Mouse (Mus musculus) cortical plate, adult 2 months (tissue): ENCODE measurements around the gene Plppr5. TPM values are rescaled to one million over a fixed set of nuclear protein-coding genes. Genes with fewer than 3 reads are reported as not detected.

Experiments used
- H3K27ac ChIP-seq: fragments of 200-500 bp; 2 replicates; pipeline ENCODE4 v1.5.1; 2012; ENCODE audit warnings: low read length, control low read depth, inconsistent platforms; ENCODE audit not compliant: insufficient read depth
- H3K4me1 ChIP-seq: fragments of 200-500 bp; 2 replicates; pipeline ENCODE4 v1.6.1; 2011; ENCODE audit warnings: low read length; ENCODE audit not compliant: control insufficient read depth, insufficient read depth
- H3K4me3 ChIP-seq: fragments of 200-500 bp; 2 replicates; pipeline ENCODE4 v1.5.1; 2011; ENCODE audit warnings: mild to moderate bottlenecking, low read length, control low read depth; ENCODE audit not compliant: insufficient read depth
- CTCF ChIP-seq: fragments of 200-500 bp; IDR thresholded peaks from 2 replicates; pipeline ENCODE4 v1.5.1; 2011; ENCODE audit warnings: mild to moderate bottlenecking, control low read depth, low read length; ENCODE audit not compliant: insufficient read depth; ENCODE audit errors: extremely low read depth
- POLR2A ChIP-seq: fragments of 200-500 bp; IDR thresholded peaks from 2 replicates; pipeline ENCODE4 v1.6.1; 2011; ENCODE audit warnings: mild to moderate bottlenecking, low read length, control low read depth; ENCODE audit not compliant: insufficient read depth; ENCODE audit errors: extremely low read depth
- polyA plus RNA-seq: library from polyadenylated mRNA; depleted of rRNA; stranded (reverse); fragments of >200 nt; gene quantifications from 2 replicates; pipeline ENCODE4 v1.2.3, GENCODE M21; 2012; rRNA removed

Gene Plppr5
- polyA plus RNA-seq, result 12.3 TPM in 2 replicates

- H3K27ac ChIP-seq, result peak within 1 kb of the TSS; percentile 99
- H3K4me3 ChIP-seq, result peak within 1 kb of the TSS; percentile 97
- TF ChIP-seq CTCF (no peak), POLR2A (peak; percentile 50; the same call in 1 of the 2 replicates)
- H3K4me1 ChIP-seq, result peaks cover 4% of the 10 kb centered on the region; the same call in 1 of the 2 replicates
These were observed at the start of gene Plppr5 for GRCm38 (mm10) chr3:117574529-117575252. Gene Plppr5, plus strand, starts transcription at chr3:117574836.

GRCm38 (mm10) chr3:117549899-117550298, 24.7 kb upstream of the Plppr5 start:
- Histone ChIP-seq H3K4me3 (no peak overlapping the region), H3K4me1 (no peaks in the 10 kb centered on the region), H3K27ac (no peak overlapping the region)
- no peak for TF ChIP-seq POLR2A
- TF ChIP-seq CTCF, result no peak

- Histone ChIP-seq H3K27ac (no peak overlapping the region), H3K4me1 (no peaks in the 10 kb centered on the region), H3K4me3 (no peak overlapping the region)
- no peak for TF ChIP-seq POLR2A
- no peak for TF ChIP-seq CTCF
These were observed 24.1 kb upstream of the Plppr5 start for GRCm38 (mm10) chr3:117550526-117550925.

GRCm38 (mm10) chr3:117556972-117557371, 17.7 kb upstream of the Plppr5 start:
- no peak for TF ChIP-seq CTCF
- no peak for TF ChIP-seq POLR2A
- no peaks in the 10 kb centered on the region for H3K4me1 ChIP-seq
- no peak overlapping the region for H3K27ac ChIP-seq
- H3K4me3 ChIP-seq, result no peak overlapping the region

GRCm38 (mm10) chr3:117575253-117575927, 754 bp downstream of the Plppr5 start:
- Histone ChIP-seq H3K4me1 (peaks cover 7% of the 10 kb centered on the region; the same call in 1 of the 2 replicates), H3K27ac (peak overlapping the region; percentile 99), H3K4me3 (peak overlapping the region; percentile 97)
- TF ChIP-seq POLR2A, result 0 out of 2 replicates have a peak, but pooled peaks have one; percentile 0
- no peak for TF ChIP-seq CTCF

GRCm38 (mm10) chr3:117575928-117576254, 1.3 kb downstream of the Plppr5 start:
- H3K4me3 ChIP-seq, result peak overlapping the region; percentile 97
- no peak for TF ChIP-seq POLR2A
- no peak for TF ChIP-seq CTCF
- peak overlapping the region; percentile 99 for H3K27ac ChIP-seq
- H3K4me1 ChIP-seq, result peaks cover 7% of the 10 kb centered on the region; the same call in 1 of the 2 replicates

GRCm38 (mm10) chr3:117577349-117577748, 2.7 kb downstream of the Plppr5 start:
- peak overlapping the region; percentile 29; the same call in 1 of the 2 replicates for H3K4me3 ChIP-seq
- TF ChIP-seq CTCF (no peak), POLR2A (no peak)
- H3K27ac ChIP-seq, result no peak overlapping the region
- H3K4me1 ChIP-seq, result peaks cover 9% of the 10 kb centered on the region; the same call in 1 of the 2 replicates

- H3K4me3 ChIP-seq, result no peak overlapping the region
- H3K27ac ChIP-seq, result no peak overlapping the region
- no peak for TF ChIP-seq CTCF
- no peak for TF ChIP-seq POLR2A
- H3K4me1 ChIP-seq, result peaks cover 10% of the 10 kb centered on the region; the same call in 1 of the 2 replicates
These were observed 8.0 kb downstream of the Plppr5 start for GRCm38 (mm10) chr3:117582628-117583027.

- no peak overlapping the region for H3K27ac ChIP-seq
- TF ChIP-seq CTCF, result no peak
- H3K4me1 ChIP-seq, result peaks cover 4% of the 10 kb centered on the region; the same call in 1 of the 2 replicates
- H3K4me3 ChIP-seq, result no peak overlapping the region
These were observed 27.8 kb downstream of the Plppr5 start for GRCm38 (mm10) chr3:117602404-117602803.
